Mouse (Mus musculus): ENCODE measurements around the gene Dhrs1. TPM values are rescaled to one million over a fixed set of nuclear protein-coding genes. Genes with fewer than 3 reads are reported as not detected.

Dhrs1 gene
- polyA plus RNA-seq, 1 experiment: 228 TPM

DNA sequence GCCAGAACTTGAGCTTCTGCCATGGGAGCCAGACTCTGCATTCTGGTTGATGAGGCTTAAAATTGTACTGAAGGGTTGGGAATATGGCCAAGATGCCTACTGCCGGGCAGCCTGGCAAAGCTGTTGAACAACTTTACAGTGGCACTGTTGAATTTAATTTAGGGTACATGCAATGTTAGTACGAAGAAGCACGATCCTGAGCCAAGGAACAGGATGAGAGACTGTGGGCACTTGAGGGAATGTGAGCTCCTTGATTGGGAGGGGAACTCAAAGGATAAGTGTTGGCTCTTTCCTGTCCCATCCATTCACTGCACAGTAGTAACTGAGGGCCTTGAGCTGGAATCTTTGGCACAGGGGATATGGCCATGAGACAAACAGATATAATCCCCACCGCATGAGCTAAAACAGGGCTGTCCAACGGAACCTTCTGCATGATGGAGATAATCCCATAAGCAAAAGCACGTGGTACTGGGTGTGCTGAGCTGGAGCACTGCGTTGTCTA lies 14.9 kb downstream of the Dhrs1 start:
- Histone ChIP-seq H3K27me3 (replicated peaks; ENCODE audit: control insufficient read depth, insufficient read depth, low read length) (no peaks in the 10 kb centered on the region), H3K27ac (ENCODE audit: insufficient read depth, low read depth, low read length) (no peak overlapping the region), H3K36me3 (ENCODE audit: control insufficient read depth, insufficient read depth, low read length) (no peaks in the 10 kb centered on the region), H3K4me1 (ENCODE audit: control insufficient read depth, insufficient read depth, low read length) (no peaks in the 10 kb centered on the region; the same call in 1 of the 2 replicates), H3K4me3 (ENCODE audit: insufficient read depth, low read depth, low read length) (no peak overlapping the region)
- peak; percentile 31 for DNase-seq
- TF ChIP-seq POLR2A (IDR thresholded peaks at IDR 0.05; ENCODE audit: low read depth, low read length): no peak
- TF ChIP-seq CTCF (conservative IDR thresholded peaks at IDR 0.05; ENCODE audit: insufficient read depth, insufficient read length, low read depth, low read length): no peak
- 69% methylated on average over 7 of the region's 7 CpGs for WGBS

DNA sequence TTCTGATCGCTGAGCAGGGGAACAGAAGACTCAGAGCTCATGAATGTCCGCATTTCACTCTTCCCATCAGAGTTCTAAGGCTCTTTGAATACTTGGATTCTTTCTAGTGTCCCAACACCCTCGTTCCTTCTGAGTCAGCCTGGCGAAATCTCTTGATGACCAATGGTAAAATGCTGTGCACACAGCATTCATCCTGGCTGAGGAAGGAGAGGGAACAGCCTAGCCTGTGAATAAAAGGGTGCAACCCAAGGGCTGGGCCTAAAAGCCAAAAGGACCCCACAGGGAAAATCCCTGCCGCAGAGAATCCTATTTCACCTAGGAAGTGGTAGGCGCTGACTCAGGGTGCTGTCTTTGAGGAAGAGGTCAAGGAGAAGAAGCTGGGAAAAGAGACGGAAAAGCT lies 15.4 kb downstream of the Dhrs1 start:
- WGBS: 77% methylated on average over 7 of the region's 7 CpGs
- no peak overlapping the region for H3K4me3 ChIP-seq (ENCODE audit: insufficient read depth, low read depth, low read length)
- TF ChIP-seq POLR2A (IDR thresholded peaks at IDR 0.05; ENCODE audit: low read depth, low read length): no peak
- no peak for TF ChIP-seq CTCF (conservative IDR thresholded peaks at IDR 0.05; ENCODE audit: insufficient read depth, insufficient read length, low read depth, low read length)
- no peaks in the 10 kb centered on the region for H3K27me3 ChIP-seq (replicated peaks; ENCODE audit: control insufficient read depth, insufficient read depth, low read length)
- H3K27ac ChIP-seq (ENCODE audit: insufficient read depth, low read depth, low read length): no peak overlapping the region
- no peaks in the 10 kb centered on the region for H3K36me3 ChIP-seq (ENCODE audit: control insufficient read depth, insufficient read depth, low read length)
- H3K4me1 ChIP-seq (ENCODE audit: control insufficient read depth, insufficient read depth, low read length): no peaks in the 10 kb centered on the region; the same call in 1 of the 2 replicates
- DNase-seq: no peak

DNA sequence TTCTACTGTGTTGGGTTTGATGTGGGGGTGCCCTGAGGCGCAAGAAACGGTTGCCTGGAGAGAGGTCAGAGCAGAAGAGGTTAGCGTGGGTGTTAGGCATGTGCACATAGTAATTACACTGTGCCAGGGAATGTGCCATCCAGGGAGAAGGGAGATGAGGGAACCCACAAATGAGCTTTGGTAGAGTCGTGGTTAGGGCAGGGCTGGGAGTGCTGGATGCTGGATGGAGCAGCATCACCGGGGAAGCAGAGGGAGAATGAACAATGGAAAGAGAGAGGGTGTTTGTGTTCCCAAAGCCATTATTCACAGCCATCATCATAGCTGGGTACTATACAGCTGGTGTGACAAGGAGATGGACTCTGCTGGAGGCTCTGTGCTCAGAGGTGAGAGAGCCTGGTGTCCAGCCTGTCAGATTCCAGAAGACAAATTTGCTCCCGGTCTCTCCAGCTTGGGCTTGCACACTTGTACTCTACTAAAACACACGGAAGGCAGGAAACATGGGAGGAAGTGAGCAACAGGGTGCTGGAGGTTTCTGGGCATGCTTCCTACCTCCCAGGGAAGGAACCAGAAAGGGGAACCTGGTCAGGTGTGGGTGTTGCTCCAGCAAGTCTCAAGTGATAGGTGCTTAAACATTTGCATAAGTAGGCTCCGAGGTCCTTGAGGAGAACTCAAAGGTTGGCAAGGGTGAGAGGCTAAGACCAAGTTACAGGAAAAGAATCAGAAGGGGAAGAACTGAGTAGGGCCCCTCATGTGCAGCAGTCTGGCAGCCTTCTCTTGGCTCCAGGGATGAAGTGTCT lies 17.4 kb downstream of the Dhrs1 start:
- 66% methylated on average over 8 of the region's 8 CpGs for WGBS
- no peak for TF ChIP-seq CTCF (conservative IDR thresholded peaks at IDR 0.05; ENCODE audit: insufficient read depth, insufficient read length, low read depth, low read length)
- TF ChIP-seq POLR2A (IDR thresholded peaks at IDR 0.05; ENCODE audit: low read depth, low read length): no peak
- H3K27me3 ChIP-seq (replicated peaks; ENCODE audit: control insufficient read depth, insufficient read depth, low read length): no peaks in the 10 kb centered on the region
- H3K4me3 ChIP-seq (ENCODE audit: insufficient read depth, low read depth, low read length): no peak overlapping the region
- no peak overlapping the region for H3K27ac ChIP-seq (ENCODE audit: insufficient read depth, low read depth, low read length)
- no peak for DNase-seq
- H3K36me3 ChIP-seq (ENCODE audit: control insufficient read depth, insufficient read depth, low read length): no peaks in the 10 kb centered on the region
- peaks cover 3% of the 10 kb centered on the region; the same call in 1 of the 2 replicates for H3K4me1 ChIP-seq (ENCODE audit: control insufficient read depth, insufficient read depth, low read length)

- Histone ChIP-seq H3K4me3 (ENCODE audit: insufficient read depth, low read depth, low read length) (no peak overlapping the region), H3K4me1 (ENCODE audit: control insufficient read depth, insufficient read depth, low read length) (peaks cover 5% of the 10 kb centered on the region; the same call in 1 of the 2 replicates), H3K27ac (ENCODE audit: insufficient read depth, low read depth, low read length) (no peak overlapping the region), H3K27me3 (replicated peaks; ENCODE audit: control insufficient read depth, insufficient read depth, low read length) (no peaks in the 10 kb centered on the region), H3K36me3 (ENCODE audit: control insufficient read depth, insufficient read depth, low read length) (no peaks in the 10 kb centered on the region)
- TF ChIP-seq POLR2A (IDR thresholded peaks at IDR 0.05; ENCODE audit: low read depth, low read length): no peak
- no peak for TF ChIP-seq CTCF (conservative IDR thresholded peaks at IDR 0.05; ENCODE audit: insufficient read depth, insufficient read length, low read depth, low read length)
- no peak for DNase-seq
These were observed 19.2 kb downstream of the Dhrs1 start for GRCm38 (mm10) chr14:55726261-55726660.

GRCm38 (mm10) chr14:55724411-55724871 lies 21.0 kb downstream of the Dhrs1 start:
- 37% methylated on average over 8 of the region's 8 CpGs for WGBS

DNA sequence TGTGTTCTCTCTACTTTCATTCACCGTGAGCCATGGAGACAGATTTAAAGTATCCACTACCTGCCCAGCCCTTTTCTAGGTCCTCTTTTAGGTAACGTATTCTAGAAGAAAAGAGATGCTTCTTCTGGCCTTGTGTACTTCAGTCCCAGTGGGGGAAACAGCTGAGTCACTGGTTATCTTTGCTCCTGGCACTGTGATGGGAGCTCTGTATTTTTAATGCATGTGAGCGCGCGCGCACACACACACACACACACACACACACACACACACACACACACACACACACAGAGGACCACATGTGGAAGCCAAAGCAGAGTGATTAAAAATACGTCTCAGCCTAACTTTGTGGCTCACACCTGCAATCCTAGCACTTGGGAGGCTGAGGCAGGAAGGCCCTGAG lies 22.1 kb downstream of the Dhrs1 start:
- 95% methylated on average over 7 of the region's 7 CpGs for WGBS
- Histone ChIP-seq H3K27me3 (replicated peaks; ENCODE audit: control insufficient read depth, insufficient read depth, low read length) (no peaks in the 10 kb centered on the region), H3K4me3 (ENCODE audit: insufficient read depth, low read depth, low read length) (no peak overlapping the region), H3K36me3 (ENCODE audit: control insufficient read depth, insufficient read depth, low read length) (no peaks in the 10 kb centered on the region), H3K27ac (ENCODE audit: insufficient read depth, low read depth, low read length) (no peak overlapping the region), H3K4me1 (ENCODE audit: control insufficient read depth, insufficient read depth, low read length) (peaks cover 10% of the 10 kb centered on the region; the same call in 1 of the 2 replicates)
- no peak for TF ChIP-seq POLR2A (IDR thresholded peaks at IDR 0.05; ENCODE audit: low read depth, low read length)
- no peak for TF ChIP-seq CTCF (conservative IDR thresholded peaks at IDR 0.05; ENCODE audit: insufficient read depth, insufficient read length, low read depth, low read length)
- no peak for DNase-seq

More at GRCm38 (mm10) chr14:55724411-55724871, 21.0 kb downstream of the Dhrs1 start:
- TF ChIP-seq CTCF (conservative IDR thresholded peaks at IDR 0.05; ENCODE audit: insufficient read depth, insufficient read length, low read depth, low read length): no peak
- TF ChIP-seq POLR2A (IDR thresholded peaks at IDR 0.05; ENCODE audit: low read depth, low read length): no peak
- no peaks in the 10 kb centered on the region for H3K36me3 ChIP-seq (ENCODE audit: control insufficient read depth, insufficient read depth, low read length)
- H3K4me3 ChIP-seq (ENCODE audit: insufficient read depth, low read depth, low read length): no peak overlapping the region
- H3K4me1 ChIP-seq (ENCODE audit: control insufficient read depth, insufficient read depth, low read length): peaks cover 10% of the 10 kb centered on the region; the same call in 1 of the 2 replicates
- no peaks in the 10 kb centered on the region for H3K27me3 ChIP-seq (replicated peaks; ENCODE audit: control insufficient read depth, insufficient read depth, low read length)
- DNase-seq: peak; percentile 72
- 0 out of 2 replicates have a peak overlapping the region, but pooled peaks have one; percentile 24 for H3K27ac ChIP-seq (ENCODE audit: insufficient read depth, low read depth, low read length)

- TF ChIP-seq CTCF (conservative IDR thresholded peaks at IDR 0.05; ENCODE audit: insufficient read depth, insufficient read length, low read depth, low read length) (no peak), POLR2A (IDR thresholded peaks at IDR 0.05; ENCODE audit: low read depth, low read length) (no peak)
- H3K27ac ChIP-seq (ENCODE audit: insufficient read depth, low read depth, low read length): no peak overlapping the region; the same call in 1 of the 2 replicates
- H3K4me3 ChIP-seq (ENCODE audit: insufficient read depth, low read depth, low read length): no peak overlapping the region
- DNase-seq: no peak
- 46% methylated on average over 8 of the region's 8 CpGs for WGBS
- H3K27me3 ChIP-seq (replicated peaks; ENCODE audit: control insufficient read depth, insufficient read depth, low read length): no peaks in the 10 kb centered on the region
- H3K4me1 ChIP-seq (ENCODE audit: control insufficient read depth, insufficient read depth, low read length): peaks cover 15% of the 10 kb centered on the region; the same call in 1 of the 2 replicates
- H3K36me3 ChIP-seq (ENCODE audit: control insufficient read depth, insufficient read depth, low read length): no peaks in the 10 kb centered on the region
These were observed 23.0 kb downstream of the Dhrs1 start for GRCm38 (mm10) chr14:55722438-55722945.

Data from kidney, adult 2 months (tissue).